Mouse (Mus musculus): ENCODE results near the gene Rc3h2. TPM values are rescaled to one million over a fixed set of nuclear protein-coding genes. Genes with fewer than 3 reads are reported as not detected.

Rc3h2 gene
- 3.7 TPM for polyA plus RNA-seq (2012; fragmentation: generic; extraction: Trizol)

DNA sequence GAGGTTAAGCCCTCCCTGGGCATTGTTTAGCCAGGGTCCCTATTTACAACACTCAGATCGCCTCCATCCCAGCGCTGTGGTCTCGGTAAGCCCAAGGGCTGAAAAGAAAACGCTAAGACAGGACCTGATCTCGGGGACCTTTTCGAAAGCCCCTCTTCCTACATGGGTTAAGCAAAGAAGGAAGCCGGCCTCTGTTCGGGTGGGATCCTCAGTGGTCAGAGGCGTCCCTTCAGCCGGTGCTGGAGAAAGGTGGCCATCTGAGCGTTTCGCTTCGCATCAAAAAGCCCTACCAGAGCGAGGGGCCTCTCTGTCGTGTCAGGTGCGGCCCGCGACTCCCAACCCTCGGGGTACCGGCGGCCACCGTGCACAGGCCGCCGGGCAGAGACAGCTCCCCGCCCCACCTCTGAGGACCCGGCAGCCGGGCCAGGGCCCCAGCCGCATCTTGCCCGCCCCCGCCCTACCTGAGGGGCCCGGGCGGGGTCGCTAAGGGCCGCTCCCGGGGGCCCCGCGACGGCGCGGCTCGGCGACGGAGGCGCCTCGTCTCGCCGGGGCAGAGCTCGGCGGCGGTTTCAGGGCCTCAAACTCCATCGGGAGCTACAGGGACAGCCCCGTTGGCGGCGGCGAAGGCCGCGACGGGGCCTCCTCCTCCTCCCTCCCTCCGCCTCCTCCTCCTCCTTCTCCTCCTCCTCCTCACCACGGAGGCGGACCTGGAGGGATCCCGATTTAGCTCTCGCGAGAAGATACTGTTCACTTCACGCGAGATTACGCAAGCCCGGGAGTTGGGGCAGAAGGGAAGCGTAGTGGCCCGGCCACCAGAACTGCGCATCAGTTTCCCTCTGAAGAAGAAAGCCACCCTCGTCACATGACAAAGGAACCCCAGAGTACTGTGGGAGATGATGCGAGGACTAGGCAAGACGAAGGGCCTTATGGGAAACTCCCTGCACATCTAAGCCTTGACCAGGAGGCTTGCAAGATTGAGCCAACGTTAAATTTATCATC is at the start of gene Rc3h2:
TSS of gene Rc3h2 (minus strand) at position 598 of the 999 bp plus-strand sequence.
- H3ac ChIP-seq (ENCODE audit: control insufficient read depth, insufficient read length): peak within 1 kb of the TSS; percentile 45
- H3K4me3 ChIP-seq: peak within 1 kb of the TSS; percentile 71
- H3K4me2 ChIP-seq (ENCODE audit: low read depth): peak within 1 kb of the TSS; percentile 78
- no peaks in the 10 kb centered on the region for H3K27me3 ChIP-seq (ENCODE audit: control insufficient read depth, insufficient read depth, insufficient read length)
- no peak for TF ChIP-seq TCF12 (IDR thresholded peaks at IDR 0.05; ENCODE audit: insufficient read depth, poor library complexity, severe bottlenecking)
- no peak for TF ChIP-seq MYOD1 (IDR thresholded peaks at IDR 0.05; ENCODE audit: control insufficient read depth in 1 of 3, insufficient read length in 2 of 3, low read depth in 2 of 3)
- no peak for TF ChIP-seq SRF (IDR thresholded peaks at IDR 0.05; ENCODE audit: control insufficient read depth, insufficient read length, low read depth)
- TF ChIP-seq E2F4 (IDR thresholded peaks at IDR 0.05; ENCODE audit: insufficient read depth): no peak
- TF ChIP-seq POLR2A (IDR thresholded peaks at IDR 0.05; ENCODE audit: insufficient read length, low read depth): peak; percentile 70
- peak; percentile 86 for TF ChIP-seq POLR2AphosphoS2 (IDR thresholded peaks at IDR 0.05; ENCODE audit: insufficient read length, low read depth)
- no peak for TF ChIP-seq MYOG (IDR thresholded peaks at IDR 0.05; ENCODE audit: control insufficient read depth in 1 of 3, insufficient read depth in 1 of 3, insufficient read length in 2 of 3, low read depth in 2 of 3)
- TF ChIP-seq TCF3 (IDR thresholded peaks at IDR 0.05; ENCODE audit: insufficient read length, low read depth): no peak
- peak; percentile 84 for TF ChIP-seq USF1 (IDR thresholded peaks at IDR 0.05; ENCODE audit: low read depth)
- no peak for TF ChIP-seq REST (IDR thresholded peaks at IDR 0.05; ENCODE audit: insufficient read depth, insufficient read length)
- TF ChIP-seq CEBPB (IDR thresholded peaks at IDR 0.05; ENCODE audit: insufficient read depth, poor library complexity, severe bottlenecking): peak; percentile 79
- no peak for TF ChIP-seq MAX (IDR thresholded peaks at IDR 0.05; ENCODE audit: low read depth)
- H3K79me2 ChIP-seq (ENCODE audit: control insufficient read depth, insufficient read depth): peaks cover 49% of the 10 kb centered on the region
- no peaks in the 10 kb centered on the region for H3K36me3 ChIP-seq (ENCODE audit: control insufficient read depth, insufficient read depth)

DNA sequence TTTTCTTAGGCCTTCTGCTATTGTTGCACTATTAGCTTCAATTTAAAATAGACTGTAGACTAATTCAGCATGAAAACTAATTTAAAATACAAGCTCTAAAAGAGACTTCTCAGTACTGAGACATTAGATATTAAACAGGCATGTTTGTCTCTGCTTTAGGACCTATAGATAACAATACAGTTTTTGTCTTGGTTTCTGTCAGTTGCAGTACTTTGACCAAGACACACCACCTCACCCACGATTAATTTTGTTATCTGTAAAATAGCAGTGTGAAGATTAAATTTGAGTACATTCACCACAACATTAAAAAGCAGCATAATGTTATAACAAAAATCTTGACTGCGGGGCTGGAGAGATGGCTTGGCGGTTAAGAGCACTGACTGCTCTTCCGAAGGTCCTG is 43.6 kb upstream of the Rc3h2 start:
- TF ChIP-seq MAX (IDR thresholded peaks at IDR 0.05; ENCODE audit: low read depth) (no peak), REST (IDR thresholded peaks at IDR 0.05; ENCODE audit: insufficient read depth, insufficient read length) (no peak), USF1 (IDR thresholded peaks at IDR 0.05; ENCODE audit: low read depth) (no peak), E2F4 (IDR thresholded peaks at IDR 0.05; ENCODE audit: insufficient read depth) (no peak), CEBPB (IDR thresholded peaks at IDR 0.05; ENCODE audit: insufficient read depth, poor library complexity, severe bottlenecking) (no peak), TCF12 (IDR thresholded peaks at IDR 0.05; ENCODE audit: insufficient read depth, poor library complexity, severe bottlenecking) (no peak), POLR2AphosphoS2 (IDR thresholded peaks at IDR 0.05; ENCODE audit: insufficient read length, low read depth) (no peak), TCF3 (IDR thresholded peaks at IDR 0.05; ENCODE audit: insufficient read length, low read depth) (no peak), SRF (IDR thresholded peaks at IDR 0.05; ENCODE audit: control insufficient read depth, insufficient read length, low read depth) (no peak), MYOD1 (IDR thresholded peaks at IDR 0.05; ENCODE audit: control insufficient read depth in 1 of 3, insufficient read length in 2 of 3, low read depth in 2 of 3) (no peak), POLR2A (IDR thresholded peaks at IDR 0.05; ENCODE audit: insufficient read length, low read depth) (no peak), MYOG (IDR thresholded peaks at IDR 0.05; ENCODE audit: control insufficient read depth in 1 of 3, insufficient read depth in 1 of 3, insufficient read length in 2 of 3, low read depth in 2 of 3) (no peak)

DNA sequence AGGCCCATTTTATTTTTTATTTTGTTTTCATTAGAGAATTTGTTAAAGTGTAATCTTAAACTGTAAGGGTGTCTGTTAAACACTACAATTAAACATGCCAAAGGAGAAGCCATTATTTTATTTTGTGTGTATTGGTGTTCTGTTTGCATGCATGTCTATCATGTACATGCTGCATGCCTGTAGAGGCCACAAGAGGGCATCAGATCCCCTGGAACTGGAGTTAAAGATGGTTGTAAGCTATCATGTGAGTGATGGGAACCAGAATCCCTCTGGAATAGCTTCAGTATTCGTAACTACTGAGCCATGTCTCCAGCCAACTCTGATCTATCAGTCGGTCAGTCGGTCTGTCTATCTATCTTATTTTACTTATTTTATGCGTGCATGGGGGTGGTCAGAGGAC is 38.0 kb upstream of the Rc3h2 start:
- TF ChIP-seq MYOD1 (IDR thresholded peaks at IDR 0.05; ENCODE audit: control insufficient read depth in 1 of 3, insufficient read length in 2 of 3, low read depth in 2 of 3) (no peak), CEBPB (IDR thresholded peaks at IDR 0.05; ENCODE audit: insufficient read depth, poor library complexity, severe bottlenecking) (no peak), POLR2AphosphoS2 (IDR thresholded peaks at IDR 0.05; ENCODE audit: insufficient read length, low read depth) (no peak), MAX (IDR thresholded peaks at IDR 0.05; ENCODE audit: low read depth) (no peak), USF1 (IDR thresholded peaks at IDR 0.05; ENCODE audit: low read depth) (no peak), POLR2A (IDR thresholded peaks at IDR 0.05; ENCODE audit: insufficient read length, low read depth) (no peak), REST (IDR thresholded peaks at IDR 0.05; ENCODE audit: insufficient read depth, insufficient read length) (no peak), MYOG (IDR thresholded peaks at IDR 0.05; ENCODE audit: control insufficient read depth in 1 of 3, insufficient read depth in 1 of 3, insufficient read length in 2 of 3, low read depth in 2 of 3) (no peak), TCF12 (IDR thresholded peaks at IDR 0.05; ENCODE audit: insufficient read depth, poor library complexity, severe bottlenecking) (no peak), E2F4 (IDR thresholded peaks at IDR 0.05; ENCODE audit: insufficient read depth) (no peak), TCF3 (IDR thresholded peaks at IDR 0.05; ENCODE audit: insufficient read length, low read depth) (no peak), SRF (IDR thresholded peaks at IDR 0.05; ENCODE audit: control insufficient read depth, insufficient read length, low read depth) (no peak)

More for the DNA sequence above, 43.6 kb upstream of the Rc3h2 start:
- H3ac ChIP-seq (ENCODE audit: control insufficient read depth, insufficient read length): no peak overlapping the region
- no peak overlapping the region for H3K4me3 ChIP-seq
- H3K4me2 ChIP-seq (ENCODE audit: low read depth): no peak overlapping the region
- H3K27me3 ChIP-seq (ENCODE audit: control insufficient read depth, insufficient read depth, insufficient read length): no peaks in the 10 kb centered on the region
- H3K36me3 ChIP-seq (ENCODE audit: control insufficient read depth, insufficient read depth): peaks cover 15% of the 10 kb centered on the region
- H3K79me2 ChIP-seq (ENCODE audit: control insufficient read depth, insufficient read depth): peaks cover 52% of the 10 kb centered on the region

DNA sequence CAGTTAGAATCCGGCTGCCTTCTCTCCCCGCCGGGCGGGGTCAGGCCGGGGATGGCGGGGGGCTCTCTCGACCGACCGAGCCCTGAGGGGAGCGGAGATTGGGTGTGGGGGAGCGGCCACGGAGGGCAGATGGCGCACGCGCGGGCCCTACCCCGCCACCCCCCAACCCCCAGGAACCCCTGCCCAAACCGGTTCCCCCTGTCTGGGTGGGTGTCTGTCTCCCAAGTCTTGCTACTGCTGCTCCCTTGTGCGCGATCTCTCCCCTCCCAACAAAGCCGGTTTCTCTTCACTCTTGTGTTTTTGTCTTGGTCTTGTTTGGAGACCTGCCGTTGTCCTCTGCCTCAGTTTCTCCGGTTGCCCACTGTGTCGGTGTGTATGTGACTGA is 29.7 kb upstream of the Rc3h2 start:
- peak overlapping the region; percentile 80 for H3ac ChIP-seq (ENCODE audit: control insufficient read depth, insufficient read length)
- H3K36me3 ChIP-seq (ENCODE audit: control insufficient read depth, insufficient read depth): no peaks in the 10 kb centered on the region
- H3K79me2 ChIP-seq (ENCODE audit: control insufficient read depth, insufficient read depth): peaks cover 91% of the 10 kb centered on the region
- peak overlapping the region; percentile 87 for H3K4me2 ChIP-seq (ENCODE audit: low read depth)
- H3K27me3 ChIP-seq (ENCODE audit: control insufficient read depth, insufficient read depth, insufficient read length): no peaks in the 10 kb centered on the region
- peak overlapping the region; percentile 64 for H3K4me3 ChIP-seq
- TF ChIP-seq POLR2AphosphoS2 (IDR thresholded peaks at IDR 0.05; ENCODE audit: insufficient read length, low read depth) (no peak), REST (IDR thresholded peaks at IDR 0.05; ENCODE audit: insufficient read depth, insufficient read length) (no peak), CEBPB (IDR thresholded peaks at IDR 0.05; ENCODE audit: insufficient read depth, poor library complexity, severe bottlenecking) (no peak), SRF (IDR thresholded peaks at IDR 0.05; ENCODE audit: control insufficient read depth, insufficient read length, low read depth) (no peak), MAX (IDR thresholded peaks at IDR 0.05; ENCODE audit: low read depth) (no peak), TCF12 (IDR thresholded peaks at IDR 0.05; ENCODE audit: insufficient read depth, poor library complexity, severe bottlenecking) (no peak), MYOG (IDR thresholded peaks at IDR 0.05; ENCODE audit: control insufficient read depth in 1 of 3, insufficient read depth in 1 of 3, insufficient read length in 2 of 3, low read depth in 2 of 3) (no peak)

More for the DNA sequence above, 38.0 kb upstream of the Rc3h2 start:
- Histone ChIP-seq H3K4me3 (no peak overlapping the region), H3K4me2 (ENCODE audit: low read depth) (no peak overlapping the region), H3ac (ENCODE audit: control insufficient read depth, insufficient read length) (no peak overlapping the region), H3K27me3 (ENCODE audit: control insufficient read depth, insufficient read depth, insufficient read length) (no peaks in the 10 kb centered on the region), H3K36me3 (ENCODE audit: control insufficient read depth, insufficient read depth) (no peaks in the 10 kb centered on the region), H3K79me2 (ENCODE audit: control insufficient read depth, insufficient read depth) (peaks cover 93% of the 10 kb centered on the region)

All from myocyte (in vitro differentiated cells).